Comparison of ENCODE assay signal across 20 mouse cellular contexts in the genomic region with DNA sequence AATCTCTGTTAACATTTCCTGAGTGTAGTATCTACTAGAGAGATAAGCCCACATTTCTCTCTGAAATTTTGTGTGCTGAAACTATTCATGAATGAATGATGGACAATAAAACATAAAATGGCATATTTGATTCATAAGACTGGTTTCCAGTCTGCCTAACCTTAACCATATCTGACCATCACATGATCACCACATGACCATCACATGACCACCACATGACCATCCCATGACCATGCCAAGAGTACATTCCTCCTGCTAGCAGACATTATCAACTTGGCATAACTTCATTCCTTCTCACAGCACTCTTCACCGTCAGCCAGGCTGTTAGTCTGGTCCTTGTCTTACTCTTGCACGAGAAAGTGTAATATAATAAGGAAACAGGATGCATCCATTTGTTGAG. TPM values are rescaled to one million over a fixed set of nuclear protein-coding genes. Genes with fewer than 3 reads are reported as not detected.
DNase-seq lines count a peak whose midpoint lies in the region; ATAC-seq and TF ChIP-seq lines count a peak whose summit lies in the region.
"Had no signal": no experiment of that assay in that cellular context is flagged by ENCODE, and none has a peak within 500 bp of the region (broad histone marks: within the 10 kb centered on the region; RNA-seq: fewer than 3 reads in every experiment).

No protein-coding gene starts in this region.

- TF ChIP-seq EP300 in CH12.LX (IDR thresholded peaks at IDR 0.05; ENCODE audit: low read length) (no peak), MEL (IDR thresholded peaks at IDR 0.05; ENCODE audit: low read depth in 1 of 2, low read length in 2 of 2) (no peak)

- H3K27ac ChIP-seq in CH12.LX (ENCODE audit: insufficient read depth, low read depth) (no peak overlapping the region; the same call in 1 of the 2 replicates), MEL (ENCODE audit: control insufficient read depth, low read depth, low read length) (no peak overlapping the region)
- no peak overlapping the region for H3K27ac ChIP-seq in liver, embryonic 11.5 days (ENCODE audit: low read depth, low read length)

- H3K36me3 ChIP-seq in CH12.LX (replicated peaks in 1 of 2; ENCODE audit: control insufficient read depth in 1 of 2, insufficient read depth in 1 of 2, low read length in 1 of 2) (peaks cover 5 to 34% of the 10 kb centered on the region in 2 experiments), MEL (ENCODE audit: control insufficient read depth in 1 of 2, insufficient read depth in 2 of 2, low read length in 2 of 2) (peaks cover 2 to 3% of the 10 kb centered on the region in 2 experiments; a peak in 2 of 4 replicates)
- no peaks in the 10 kb centered on the region; the same call in 1 of the 2 replicates for H3K36me3 ChIP-seq in liver, embryonic 11.5 days (ENCODE audit: control insufficient read depth, insufficient read depth, low read length)

- H3K79me2 ChIP-seq in CH12.LX (replicated peaks; ENCODE audit: control insufficient read depth, extremely low read depth, insufficient read depth, poor library complexity, severe bottlenecking): no peaks in the 10 kb centered on the region; the same call in 1 of the 2 replicates
- H3K79me2 ChIP-seq in MEL (ENCODE audit: control insufficient read depth, insufficient read depth, low read length, poor library complexity): no peaks in the 10 kb centered on the region

- H3K9ac ChIP-seq in CH12.LX (ENCODE audit: insufficient read depth, low read depth) (no peak overlapping the region), MEL (ENCODE audit: control insufficient read depth, low read depth, low read length, poor library complexity, severe bottlenecking) (no peak overlapping the region)
- H3K9ac ChIP-seq in liver, embryonic 11.5 days (ENCODE audit: low read depth, low read length): no peak overlapping the region

- in situ Hi-C loops in CH12.LX (cut with MboI; ENCODE audit: low pct_ligation_motif_present, low pct_unique_long_range_greater_than_20kb, low sequenced_read_pairs): no loop called here

- TF ChIP-seq CTCF in CH12.LX (conservative IDR thresholded peaks at IDR 0.05 in 1 of 2, IDR thresholded peaks at IDR 0.05 in 1 of 2; ENCODE audit: low read depth in 2 of 2, low read length in 2 of 2) (no peak), MEL (IDR thresholded peaks at IDR 0.05 in 2 of 3, conservative IDR thresholded peaks at IDR 0.05 in 1 of 3; ENCODE audit: control insufficient read depth in 1 of 3, insufficient read depth in 1 of 3, low read depth in 2 of 3, low read length in 3 of 3, poor library complexity in 1 of 3, severe bottlenecking in 1 of 3) (no peak)

- H3K4me3 ChIP-seq in CH12.LX (replicated peaks in 1 of 3; ENCODE audit: low read depth in 2 of 3, low read length in 2 of 3, poor library complexity in 1 of 3) (no peak overlapping the region), MEL (ENCODE audit: control insufficient read depth in 1 of 2, insufficient read depth in 1 of 2, low read depth in 2 of 2, low read length in 2 of 2) (no peak overlapping the region)
- no peak overlapping the region for H3K4me3 ChIP-seq in liver, embryonic 11.5 days (ENCODE audit: low read depth, low read length)

- no peaks in the 10 kb centered on the region for H3K9me3 ChIP-seq in CH12.LX (replicated peaks; ENCODE audit: low read length)
- H3K9me3 ChIP-seq in MEL (replicated peaks; ENCODE audit: insufficient read depth, low read length): no peaks in the 10 kb centered on the region
- H3K9me3 ChIP-seq in liver, embryonic 11.5 days (ENCODE audit: control insufficient read depth, low read length): no peaks in the 10 kb centered on the region
- H3K9me3 ChIP-seq: G1E had no signal

- H3K4me1 ChIP-seq in CH12.LX (ENCODE audit: control insufficient read depth in 1 of 2, insufficient read depth in 2 of 2) (no peaks in the 10 kb centered on the region), MEL (ENCODE audit: control insufficient read depth in 1 of 2, insufficient read depth in 2 of 2, low read length in 2 of 2) (peaks cover 0 to 2% of the 10 kb centered on the region in 2 experiments; a peak in 2 of 4 replicates)
- no peaks in the 10 kb centered on the region for H3K4me1 ChIP-seq in liver, embryonic 11.5 days (replicated peaks; ENCODE audit: control insufficient read depth, insufficient read depth, low read length)

- no peak overlapping the region for H3K4me2 ChIP-seq in CH12.LX (ENCODE audit: insufficient read depth, low read depth, poor library complexity, severe bottlenecking)
- H3K4me2 ChIP-seq in liver, embryonic 11.5 days: no peak overlapping the region

- 93% methylated on average over 2 of the region's 2 CpGs for WGBS in liver, embryonic 11.5 days

- TF ChIP-seq POLR2A in CH12.LX (IDR thresholded peaks at IDR 0.05; ENCODE audit: low read depth, low read length) (no peak), MEL (IDR thresholded peaks at IDR 0.05; ENCODE audit: control insufficient read depth in 1 of 2, insufficient read depth in 1 of 2, low read depth in 1 of 2, low read length in 2 of 2, poor library complexity in 1 of 2) (no peak)

- H3K27me3 ChIP-seq in CH12.LX (replicated peaks) (no peaks in the 10 kb centered on the region), MEL (ENCODE audit: control insufficient read depth in 1 of 2, insufficient read depth in 2 of 2, low read length in 2 of 2) (no peaks in the 10 kb centered on the region)
- H3K27me3 ChIP-seq in liver, embryonic 11.5 days (replicated peaks; ENCODE audit: control insufficient read depth, insufficient read depth, low read length): no peaks in the 10 kb centered on the region
- H3K27me3 ChIP-seq: Patski had no signal

- DNase-seq in CH12.LX (ENCODE audit: extremely low read depth) (no peak), MEL (ENCODE audit: low read depth, low spot score) (no peak)
- DNase-seq in liver, embryonic 11.5 days (ENCODE audit: low spot score): no peak
- DNase-seq: adrenal gland, adult 2 months; adrenal gland, adult 8-10 months; adrenal gland, postnatal 10 days; adrenal gland, postnatal 14 days; adrenal gland, postnatal 25 days; adrenal gland, postnatal 36 days; B cell, adult 2 months; cerebellum, adult 11 months; cerebellum, adult 11-12 months; cerebellum, adult 18-20 months; cerebellum, adult 2 months; cerebellum, adult 8-10 months had no signal

- TF ChIP-seq RAD21 in CH12.LX (IDR thresholded peaks at IDR 0.05; ENCODE audit: low read depth, low read length): no peak
- TF ChIP-seq RAD21 in MEL (IDR thresholded peaks at IDR 0.05; ENCODE audit: low read depth, low read length): no peak

- no peak for ATAC-seq in liver, embryonic 11.5 days (replicated peaks; ENCODE audit: low FRiP score)
- ATAC-seq in megakaryocyte progenitor cell, adult 5-6 weeks (replicated peaks; ENCODE audit: poor library complexity): no peak
- ATAC-seq: activated CD4-positive, CD25-positive, alpha-beta regulatory T cell, adult 4 months; CD4-positive, CD25-positive, alpha-beta regulatory T cell, adult 4 months; Patski had no signal

- dilution Hi-C loops in CH12.LX (cut with MboI; ENCODE audit: extremely low pct_ligation_motif_present, extremely low pct_unique_long_range_greater_than_20kb, low sequenced_read_pairs): no loop called here

TF ChIP-seq in CH12.LX, 34 proteins besides CTCF, POLR2A, EP300 and RAD21 (continues in another document):
- TF ChIP-seq E2F4 (IDR thresholded peaks at IDR 0.05; ENCODE audit: insufficient replicate concordance, low read depth, low read length): no peak
- TF ChIP-seq USF1 (IDR thresholded peaks at IDR 0.05; ENCODE audit: low read depth, low read length): peak; percentile 21; the same call in 1 of the 2 replicates
- no peak for TF ChIP-seq NRF1 (IDR thresholded peaks at IDR 0.05; ENCODE audit: low read depth, low read length)
- no peak for TF ChIP-seq CHD2 (IDR thresholded peaks at IDR 0.05; ENCODE audit: low read length)
- TF ChIP-seq JUN (IDR thresholded peaks at IDR 0.05; ENCODE audit: insufficient read depth, low read depth, low read length): no peak
- no peak for TF ChIP-seq ZKSCAN1 (IDR thresholded peaks at IDR 0.05; ENCODE audit: borderline replicate concordance, low read depth, low read length)
- no peak for TF ChIP-seq KAT2A (IDR thresholded peaks at IDR 0.05; ENCODE audit: insufficient replicate concordance, low read length)
- no peak for TF ChIP-seq UBTF (IDR thresholded peaks at IDR 0.05; ENCODE audit: low read depth, low read length)
- no peak for TF ChIP-seq SIN3A (IDR thresholded peaks at IDR 0.05; ENCODE audit: low read length)
- TF ChIP-seq USF2 (conservative IDR thresholded peaks at IDR 0.05; ENCODE audit: low read depth, low read length): peak; percentile 68
- TF ChIP-seq MEF2A (IDR thresholded peaks at IDR 0.05; ENCODE audit: borderline replicate concordance, low read depth, low read length): no peak
- no peak for TF ChIP-seq MAX (IDR thresholded peaks at IDR 0.05; ENCODE audit: low read length)

TF ChIP-seq in MEL, 35 proteins besides CTCF, POLR2A, EP300 and RAD21:
- TF ChIP-seq ELF1 (IDR thresholded peaks at IDR 0.05; ENCODE audit: low read depth, low read length) (no peak), POLR2AphosphoS2 (IDR thresholded peaks at IDR 0.05; ENCODE audit: low read length) (no peak), USF2 (IDR thresholded peaks at IDR 0.05; ENCODE audit: borderline replicate concordance in 1 of 2, insufficient read depth in 1 of 2, low read depth in 1 of 2, low read length in 2 of 2) (peak in 1 of 2 experiments; percentile 71; a peak in 2 of 4 replicates), MYB (IDR thresholded peaks at IDR 0.05; ENCODE audit: low read depth, low read length) (no peak), USF1 (IDR thresholded peaks at IDR 0.05; ENCODE audit: low read depth, low read length) (peak; percentile 70), KAT2A (conservative IDR thresholded peaks at IDR 0.05; ENCODE audit: low read depth, low read length) (no peak)

RNA-seq across cellular contexts. Expression of a gene that starts 10.9 kb away (rescaled TPM):
- total RNA-seq in CH12.LX (2012; rRNA removed) (10.9 and 11.1 TPM in 2 replicates), CH12.LX (2014; rRNA removed) (16.1 and 18.3 TPM in 2 replicates), MEL (2012; rRNA removed) (10.5 and 11.1 TPM in 2 replicates)
- polyA plus RNA-seq in CH12.LX (2012; ENCODE audit: insufficient read length, low read depth) (23.2 and 25.2 TPM in 2 replicates), MEL (2012; ENCODE audit: insufficient read depth in 1 of 2, insufficient read length in 2 of 2, low read depth in 1 of 2, low replicate concordance in 2 of 2, missing spikeins in 1 of 2) (10 to 100 TPM; 20.8 to 55.4 TPM)
- 27.5 and 27.7 TPM in 2 replicates for polyA plus RNA-seq in liver, embryonic 11.5 days (2014; fragmentation: Nextera tagmentation; extraction: Ambion mirVana)
- 40.7 and 50.2 TPM in 2 replicates for total RNA-seq in megakaryocyte progenitor cell, adult 5-6 weeks (2015)
- total RNA-seq in megakaryocyte progenitor cell, adult 5-6 weeks (2017): 18.2 and 19.9 TPM in 2 replicates
